Mouse (Mus musculus): ENCODE data around the gene Dnase1l2.
A peak's percentile ranks its signal among the peaks of the same experiment; 100 is the strongest.
"Not testable (repeated sequence)": the region's sequence is repeated elsewhere in the genome, so short reads cannot be mapped to it uniquely, and the experiment has no call there.

The Dnase1l2 gene

DNA sequence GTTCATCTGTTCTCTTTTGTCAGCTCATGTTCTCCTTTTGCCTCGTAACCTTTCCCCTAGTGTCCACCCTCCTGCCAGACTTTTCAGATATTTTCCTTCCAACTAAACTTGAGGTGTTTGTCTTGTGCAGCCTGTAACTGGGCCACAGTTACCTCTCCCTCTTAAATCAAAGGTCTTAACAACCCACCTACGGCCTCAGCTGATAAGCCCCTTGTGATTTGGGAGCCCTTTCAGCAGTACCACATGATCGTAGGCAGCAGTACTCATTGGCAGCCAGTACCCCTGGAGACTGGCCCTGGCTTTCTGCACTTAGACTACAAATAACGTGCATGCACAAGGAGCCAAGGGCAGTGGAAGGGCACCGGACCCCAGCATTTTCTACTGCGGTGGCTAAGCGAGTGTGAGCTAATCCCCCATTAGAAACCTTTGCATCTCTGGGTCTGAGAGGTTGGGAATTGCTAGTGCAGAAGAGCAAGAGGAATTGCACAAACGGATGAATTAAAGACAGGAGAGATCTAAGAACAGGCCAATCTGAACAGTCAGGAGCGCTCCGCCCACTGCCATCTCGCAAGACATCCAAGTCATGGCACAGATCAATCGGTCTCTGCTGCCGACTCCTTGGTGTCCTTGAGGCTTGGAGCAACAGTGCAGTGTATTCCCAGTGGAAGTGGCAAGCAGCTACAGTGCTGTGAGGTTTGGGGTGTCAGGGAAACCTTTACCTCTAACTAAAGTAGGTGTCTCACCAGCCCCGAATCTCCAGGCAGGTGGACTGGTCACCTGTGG lies 13.5 kb downstream of the Dnase1l2 start:
- no peak for DNase-seq (ENCODE audit: low spot score in 2 of 2)

DNA sequence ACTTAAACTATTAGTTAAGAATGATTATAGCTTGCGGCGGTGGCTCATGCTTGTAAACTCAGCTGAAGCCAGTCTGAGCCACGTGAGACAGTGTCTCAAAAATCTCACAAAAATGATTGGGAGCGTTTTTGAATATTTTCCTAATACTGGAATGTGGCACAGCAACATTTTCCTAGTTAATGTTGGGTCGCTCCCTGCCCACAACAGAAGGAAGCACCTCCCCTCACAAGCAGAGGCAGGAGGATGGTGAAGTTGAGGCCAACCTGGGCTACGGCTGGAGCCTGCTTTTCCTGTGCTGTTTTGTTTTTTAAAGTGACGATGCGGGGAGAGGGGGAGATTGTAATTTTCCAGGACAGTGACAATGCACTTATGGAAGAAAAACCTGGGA lies 15.7 kb downstream of the Dnase1l2 start:
- DNase-seq (ENCODE audit: low spot score in 2 of 2) = no peak

DNA sequence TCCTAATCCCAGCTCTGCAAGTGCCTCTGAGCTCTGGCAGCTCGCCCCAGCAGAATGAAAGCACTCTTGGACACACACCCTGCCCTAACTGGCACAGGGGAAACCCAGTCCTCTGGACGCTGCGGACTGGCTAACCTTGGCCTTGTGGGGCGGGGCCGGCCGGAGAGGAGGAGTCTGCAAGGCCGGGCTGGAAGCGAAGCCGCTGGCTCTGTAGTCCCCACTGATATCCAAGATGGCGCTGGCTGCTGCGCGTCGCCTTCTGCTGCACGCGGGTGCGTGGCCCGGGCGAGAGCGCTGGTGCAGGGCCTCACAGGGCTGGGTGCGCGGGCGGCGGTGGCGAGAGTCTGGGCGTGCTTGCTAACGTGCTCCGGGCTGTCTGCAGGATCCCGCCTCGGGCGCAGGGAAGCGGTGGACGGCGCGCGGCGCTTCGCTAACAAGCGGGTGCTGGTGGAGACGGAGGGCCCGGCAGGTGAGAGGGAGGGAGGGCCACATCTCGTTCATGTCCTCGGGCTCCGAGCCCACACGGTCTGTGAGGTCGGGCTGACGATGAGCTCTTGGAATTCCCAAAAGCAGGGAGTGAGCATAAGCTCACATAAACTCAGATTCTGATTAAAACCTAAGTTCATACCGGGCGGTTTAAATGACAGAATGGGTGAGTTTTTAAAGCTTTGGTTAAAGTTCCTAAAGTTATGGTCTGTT lies 16.3 kb downstream of the Dnase1l2 start, which contains the start of gene Eci1:
Gene Eci1, plus strand, starts transcription at position 171 of the 699 bp plus-strand sequence.
- peak; percentile 83 to 89 for DNase-seq (ENCODE audit: low spot score in 2 of 2)

DNA sequence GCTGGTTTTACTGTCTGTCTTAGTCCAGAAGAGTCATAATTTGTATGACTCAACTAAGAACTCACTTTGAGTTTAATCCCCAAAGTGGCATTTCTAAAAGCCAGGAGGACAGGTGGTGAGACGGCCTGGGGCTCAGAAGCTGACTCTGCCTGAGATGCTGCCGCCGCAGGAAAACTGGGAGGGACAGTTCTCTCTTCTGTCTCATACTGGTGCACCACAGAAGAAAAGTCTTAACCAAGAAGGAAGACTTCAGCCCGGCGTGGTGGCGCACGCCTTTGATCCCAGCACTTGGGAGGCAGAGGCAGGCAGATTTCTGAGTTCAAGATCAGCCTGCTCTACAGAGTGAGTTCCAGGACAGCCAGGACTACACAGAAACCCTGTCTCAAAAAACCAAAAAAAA lies 17.0 kb downstream of the Dnase1l2 start:
- DNase-seq (ENCODE audit: low spot score in 2 of 2) = no peak

DNA sequence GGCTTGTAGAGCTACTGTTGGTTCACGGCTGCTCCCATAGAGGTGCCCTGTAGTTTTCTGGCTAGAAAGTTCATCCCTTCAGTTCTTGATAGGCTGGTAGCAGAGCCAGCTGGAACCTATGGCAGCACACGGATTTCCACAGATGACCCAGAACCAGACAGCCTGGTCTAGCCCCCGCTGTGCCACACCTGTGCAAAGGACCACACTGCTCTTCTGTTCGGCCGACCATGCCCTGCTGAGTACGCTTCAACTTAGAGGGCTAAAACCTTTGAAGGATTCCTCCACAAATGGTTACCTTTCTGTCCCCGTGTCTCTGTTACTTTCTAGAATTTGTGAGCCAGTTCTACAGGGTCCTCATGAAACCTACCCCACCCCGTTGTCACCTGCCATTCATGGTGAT lies 17.6 kb downstream of the Dnase1l2 start:
- DNase-seq (ENCODE audit: low spot score in 2 of 2) = not testable (repeated sequence)

DNA sequence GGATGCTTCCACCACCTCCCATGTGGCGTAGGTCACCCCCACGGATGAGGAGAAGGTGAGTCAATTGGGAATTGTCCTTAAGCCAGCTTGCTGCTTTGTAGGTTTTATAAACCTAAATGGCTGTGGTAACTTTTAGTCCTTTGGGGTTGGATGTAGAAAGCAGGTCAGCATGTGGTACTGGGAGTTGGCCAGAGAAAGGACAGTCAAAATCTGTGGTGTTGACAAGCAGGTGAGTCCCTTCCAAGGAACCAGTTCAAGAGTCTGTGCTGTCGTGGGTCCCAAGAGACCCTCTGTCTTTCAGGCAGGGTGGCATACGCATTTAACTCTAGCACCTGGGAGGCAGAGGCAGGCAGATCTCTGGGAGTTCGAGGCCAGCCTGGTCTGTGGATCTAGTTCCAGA lies 18.4 kb downstream of the Dnase1l2 start:
- DNase-seq (ENCODE audit: low spot score in 2 of 2) = no peak

DNA sequence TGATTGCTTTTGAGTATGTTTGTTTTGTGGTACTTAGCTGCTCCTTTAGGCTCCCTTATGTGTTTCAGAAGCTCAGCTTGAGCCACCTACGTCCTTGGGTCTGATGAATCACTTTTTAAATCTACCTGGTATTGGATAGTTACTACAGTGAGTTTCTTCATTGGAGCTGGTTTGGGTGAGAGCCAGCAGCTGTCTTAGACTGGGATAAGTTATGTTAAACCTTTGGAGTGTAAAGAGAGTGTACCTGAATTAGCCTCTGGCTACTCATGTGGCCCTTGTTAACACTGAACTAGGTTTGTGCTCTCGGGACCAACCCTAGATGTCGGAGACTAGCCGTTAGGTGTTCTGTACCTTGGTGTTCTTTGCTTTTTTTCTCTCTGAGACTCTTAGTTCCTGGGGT lies 19.8 kb downstream of the Dnase1l2 start:
- DNase-seq (ENCODE audit: low spot score in 2 of 2) = no peak

DNA sequence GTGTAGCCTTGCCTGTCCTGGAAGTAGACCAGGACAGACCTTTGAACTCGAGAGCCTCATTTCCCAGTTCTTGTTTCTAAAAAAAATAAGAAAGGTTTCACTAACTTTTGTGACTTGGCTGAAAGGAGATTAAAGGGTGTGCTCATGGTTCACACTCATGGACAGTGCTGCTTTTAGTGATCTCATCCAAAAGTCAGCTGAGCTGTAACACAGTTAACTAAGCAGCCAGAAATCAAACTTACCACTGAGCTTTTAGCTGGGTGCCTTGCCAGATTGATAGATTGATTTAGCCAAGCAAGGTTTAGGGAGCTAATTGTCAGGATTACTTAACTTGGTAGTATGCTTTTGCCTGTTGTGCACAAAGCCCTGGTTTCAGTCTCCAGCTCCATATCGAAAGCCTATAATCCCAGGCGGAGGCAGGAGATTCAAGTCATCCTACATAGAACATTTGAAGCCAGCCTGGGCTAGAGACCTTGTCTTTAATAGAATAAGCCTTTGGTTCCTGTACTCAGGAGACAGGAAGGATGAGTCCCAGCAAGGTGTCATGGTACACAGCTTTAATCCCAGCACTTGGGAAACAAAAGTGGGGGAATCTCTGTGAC lies 26.8 kb downstream of the Dnase1l2 start:
- DNase-seq (ENCODE audit: low spot score in 2 of 2) = no peak

DNA sequence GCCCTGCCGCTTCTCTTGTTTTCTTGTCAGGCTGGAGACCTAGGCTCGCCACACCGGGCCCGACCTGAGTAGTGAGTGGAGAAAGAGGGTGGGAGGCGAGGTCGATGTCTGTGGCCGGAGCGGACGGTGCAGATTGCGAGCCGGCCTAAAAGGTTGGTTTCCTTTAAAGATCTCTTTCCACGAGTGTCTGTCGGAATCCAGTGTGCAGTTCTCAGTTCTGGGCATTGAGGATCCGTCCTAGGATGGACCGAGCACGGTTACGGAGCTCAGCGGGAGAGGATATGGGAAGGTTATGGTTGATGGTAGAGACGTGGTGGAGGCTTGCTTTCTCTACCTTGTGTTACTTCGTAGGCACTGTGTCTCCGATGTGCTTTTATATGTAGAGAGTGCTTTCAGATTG lies 27.9 kb downstream of the Dnase1l2 start:
- no peak for DNase-seq (ENCODE audit: low spot score in 2 of 2)

DNA sequence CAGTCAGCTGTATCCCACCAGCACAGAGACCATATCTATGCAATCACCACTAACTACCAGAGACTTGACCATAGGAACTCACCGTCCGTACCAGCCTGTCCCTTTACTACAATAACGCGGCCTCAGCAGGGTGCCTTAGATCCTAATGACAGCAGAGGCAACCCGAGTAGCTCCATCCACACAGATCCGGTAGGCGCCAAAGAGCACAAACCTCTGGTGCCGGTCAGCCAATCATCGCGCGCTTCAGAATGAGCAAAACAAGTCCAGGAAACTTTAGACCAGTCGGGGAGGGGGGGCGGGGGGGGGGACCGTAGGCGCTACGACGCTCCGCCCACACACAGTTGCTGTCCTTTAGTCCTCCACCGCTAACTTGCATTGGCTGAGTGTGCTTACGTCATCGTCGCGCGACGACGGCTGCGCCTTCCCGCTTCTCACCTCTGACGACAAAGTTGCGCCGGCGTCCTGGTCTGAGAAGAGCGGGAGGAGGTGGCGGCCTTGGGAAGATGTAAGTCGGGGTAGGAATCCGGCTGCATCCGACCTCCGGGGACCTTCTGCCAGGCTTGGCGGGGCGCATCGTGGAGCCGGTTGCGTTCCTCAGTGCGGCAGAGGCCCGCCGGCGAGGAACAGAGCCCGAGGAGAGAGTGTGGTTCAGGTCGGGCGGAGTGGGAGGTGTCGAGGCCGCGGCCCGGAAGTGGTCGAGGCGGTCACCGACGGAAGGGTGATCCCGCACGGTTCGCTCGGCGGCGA lies 28.5 kb downstream of the Dnase1l2 start, which contains the start of gene Rnps1:
Gene Rnps1, plus strand, starts transcription at position 336 of the 747 bp plus-strand sequence.
- DNase-seq (ENCODE audit: low spot score in 2 of 2) = peak; percentile 89 to 90

DNA sequence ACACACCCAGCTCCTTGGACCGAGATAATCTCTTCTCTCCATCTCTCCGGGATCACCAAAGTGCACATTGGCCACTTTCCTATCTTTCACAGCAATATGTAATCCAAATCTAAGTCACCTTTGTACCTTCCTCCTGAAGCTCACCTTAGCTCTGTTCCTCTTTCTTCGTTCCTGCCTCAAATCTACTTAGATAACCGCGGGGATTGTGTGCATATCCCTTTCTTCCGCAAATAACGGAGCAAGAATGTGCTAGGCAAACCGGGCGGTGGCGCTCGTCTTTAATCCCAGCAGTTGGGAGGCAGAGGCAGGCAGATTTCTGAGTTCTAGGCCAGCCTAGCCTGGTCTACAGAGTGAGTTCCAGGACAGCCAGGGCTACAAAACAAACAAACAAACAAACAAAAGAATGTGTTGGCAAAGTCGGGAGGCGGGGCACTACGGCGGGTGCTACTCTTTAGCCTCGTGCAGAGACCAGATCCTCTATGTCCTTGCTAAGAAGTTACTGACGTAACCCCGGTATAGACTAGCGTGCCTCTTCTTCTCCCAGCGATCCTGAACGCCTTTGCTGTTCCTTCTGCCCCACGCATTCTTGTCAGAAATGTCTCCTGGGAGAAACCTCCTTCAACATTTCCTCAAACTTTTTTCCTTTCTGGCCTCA lies 29.2 kb downstream of the Dnase1l2 start:
- DNase-seq (ENCODE audit: low spot score in 2 of 2) = no peak

DNA sequence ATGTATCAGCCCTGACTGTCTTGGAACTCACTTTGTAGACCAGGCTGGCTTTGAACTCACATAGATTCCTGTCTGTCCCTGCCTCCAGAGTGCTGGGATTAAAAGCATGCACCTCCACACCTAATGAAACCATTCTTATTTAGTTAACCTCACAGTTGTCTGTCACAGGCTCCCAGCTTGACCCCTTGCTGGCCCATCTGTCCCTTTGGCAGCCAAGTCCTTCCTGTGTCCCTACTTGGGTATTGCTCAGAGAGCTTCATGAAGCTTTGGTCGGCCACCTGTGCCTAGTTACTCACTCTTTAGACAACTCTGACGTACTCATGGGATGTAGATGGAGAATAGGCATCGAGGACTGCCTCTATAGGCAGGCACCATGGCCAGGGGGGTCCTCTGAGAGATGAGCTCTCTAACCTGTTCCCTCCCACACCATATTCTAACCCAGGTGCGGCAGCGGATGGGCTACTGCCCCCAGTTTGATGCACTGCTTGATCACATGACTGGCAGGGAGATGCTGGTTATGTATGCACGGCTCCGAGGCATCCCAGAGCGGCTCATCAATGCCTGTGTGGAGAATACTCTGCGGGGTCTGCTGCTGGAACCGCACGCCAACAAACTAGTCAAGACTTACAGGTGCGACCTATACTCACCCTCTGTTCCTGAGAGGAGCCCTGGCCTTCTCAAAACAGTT lies 35.6 kb downstream of the Dnase1l2 start:
- no peak for DNase-seq (ENCODE audit: low spot score in 2 of 2)

DNA sequence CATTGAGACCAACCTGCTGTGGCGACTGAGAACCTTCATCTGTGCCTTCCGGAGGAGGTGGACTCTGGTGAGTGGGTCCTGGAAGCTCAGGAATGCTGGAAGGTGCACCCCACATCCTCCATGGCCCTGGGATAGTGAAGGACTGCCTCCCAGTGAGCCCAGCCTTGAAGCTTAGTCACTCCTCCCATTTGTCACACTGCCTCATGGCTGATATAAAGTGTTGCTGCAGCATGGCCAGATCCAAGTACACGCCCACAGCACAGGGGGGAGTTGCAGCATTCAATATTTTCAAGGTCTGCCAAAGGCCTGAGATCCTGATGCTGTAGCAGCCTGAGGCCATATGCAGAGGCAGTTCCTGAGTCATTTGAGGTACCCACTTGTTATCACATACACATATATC lies 40.5 kb downstream of the Dnase1l2 start:
- DNase-seq (ENCODE audit: low spot score in 2 of 2) = no peak

DNA sequence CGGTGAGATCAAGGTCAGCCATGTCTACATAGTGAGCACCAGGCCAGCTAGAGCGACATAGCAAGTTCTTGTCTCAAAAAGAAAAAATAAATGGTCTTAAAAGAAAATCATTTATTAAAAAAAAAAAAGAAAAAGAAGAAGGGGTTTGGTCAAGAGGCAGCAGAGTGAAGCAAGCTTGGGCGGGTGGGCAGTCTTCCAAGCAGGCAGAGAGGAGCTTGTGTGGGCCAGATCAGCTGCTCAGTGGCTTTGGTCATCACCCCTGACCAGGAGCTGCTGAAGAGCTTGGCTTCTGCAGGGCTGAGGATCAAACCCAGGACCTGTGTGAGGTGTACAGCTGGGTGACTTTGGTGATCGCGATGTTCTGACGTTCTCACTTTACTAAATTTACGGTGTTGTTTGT lies 48.4 kb downstream of the Dnase1l2 start:
- no peak for DNase-seq (ENCODE audit: low spot score in 2 of 2)

DNA sequence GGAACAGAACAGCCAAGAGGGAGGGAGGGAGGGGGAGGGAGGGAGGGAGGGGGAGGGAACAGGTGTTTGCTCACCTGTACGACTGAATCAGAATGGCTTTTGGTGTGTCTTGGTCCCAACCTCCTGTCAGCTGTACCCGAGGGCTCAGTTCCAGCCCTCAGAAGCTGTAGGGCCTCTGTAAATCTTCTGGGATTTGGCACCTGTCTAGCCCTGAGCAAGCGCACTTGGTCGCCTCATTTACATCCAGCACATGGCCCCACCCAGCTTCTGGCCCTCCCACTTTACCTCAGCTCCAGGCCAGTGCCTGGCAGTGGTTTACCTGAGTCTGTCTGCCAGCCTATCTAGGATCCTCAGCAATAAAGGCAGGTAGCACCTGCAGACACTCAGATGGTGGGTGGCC lies 49.4 kb downstream of the Dnase1l2 start:
- DNase-seq (ENCODE audit: low spot score in 2 of 2) = no peak

DNA sequence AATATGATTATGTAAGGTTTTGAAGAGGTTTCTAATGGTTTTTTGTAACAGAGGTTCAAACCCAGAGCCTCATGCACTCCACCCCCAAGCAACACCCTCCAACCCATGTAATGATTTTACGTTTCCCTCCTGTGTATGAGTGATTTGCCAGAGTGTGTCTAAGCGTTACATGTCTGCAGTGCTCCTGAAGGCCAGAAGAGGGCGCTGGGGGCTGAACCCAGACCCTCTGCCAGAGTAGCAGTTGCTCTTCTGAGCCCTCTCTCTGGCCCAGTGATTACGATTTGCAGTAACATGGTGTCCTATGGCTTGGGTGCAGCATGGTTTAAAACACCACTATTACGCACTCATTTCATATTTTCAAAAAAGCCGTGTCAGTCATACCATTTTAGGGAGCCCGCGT lies 51.8 kb downstream of the Dnase1l2 start:
- no peak for DNase-seq (ENCODE audit: low spot score in 2 of 2)

Data from right cerebral cortex, postnatal 36 days (tissue).